ENCODE assay signal across 8 mouse cellular contexts in the genomic region with DNA sequence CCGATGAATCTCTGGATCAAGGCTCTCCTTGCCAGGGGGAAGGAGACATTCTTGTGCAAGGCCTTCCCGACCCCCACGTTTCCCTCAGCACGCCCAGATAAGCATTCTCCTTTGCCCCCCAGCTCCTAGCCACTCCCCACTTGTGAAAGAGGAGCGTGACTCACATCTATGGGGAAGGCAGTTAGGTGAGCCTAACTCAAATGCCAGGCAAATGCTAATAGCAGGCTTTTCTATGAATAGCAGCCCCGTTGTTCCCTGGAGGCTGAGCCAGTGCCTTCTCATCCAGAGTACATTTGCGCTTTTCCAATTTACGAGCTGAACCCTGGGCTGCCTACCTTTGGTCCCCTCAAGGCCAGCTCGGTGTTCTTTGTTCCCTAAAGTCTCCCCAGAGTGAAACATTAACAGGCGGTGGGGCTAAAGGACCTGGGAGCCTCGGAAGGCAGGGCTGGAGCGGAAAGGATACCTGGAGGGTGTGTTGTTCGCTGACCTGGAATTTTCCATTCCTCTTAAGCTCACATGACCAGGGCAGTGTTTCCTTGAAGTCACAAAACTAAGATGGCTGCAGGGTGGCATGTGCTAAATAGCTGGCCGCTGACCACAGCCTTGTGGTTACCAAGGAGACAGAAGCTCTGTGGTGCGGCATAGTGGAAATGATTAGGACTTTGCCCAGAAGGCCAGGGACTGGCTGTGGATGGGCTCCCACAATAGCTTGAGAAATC.
DNase-seq lines count a peak whose midpoint lies in the region; ATAC-seq and TF ChIP-seq lines count a peak whose summit lies in the region.

No protein-coding gene starts in this region.

- DNase-seq in 3134 (ENCODE audit: extremely low read depth, insufficient read length, low spot score), result peak; percentile 57
- DNase-seq in MN1 (ENCODE audit: low spot score), result peak; percentile 38
- DNase-seq in intestine, embryonic 14.5 days (ENCODE audit: low spot score), result peak; percentile 73
- DNase-seq in liver, embryonic 11.5 days (ENCODE audit: low spot score), result no peak
- no peak for DNase-seq in gastrocnemius, postnatal 36 days
- no peak for DNase-seq in gastrocnemius, adult 18-20 months (ENCODE audit: low spot score)

- peak overlapping the region; percentile 80 for H3K27ac ChIP-seq in intestine, embryonic 14.5 days (ENCODE audit: low read depth)
- H3K27ac ChIP-seq in liver, embryonic 11.5 days (ENCODE audit: low read depth, low read length), result peak overlapping the region; percentile 60
- peak overlapping the region; percentile 100 for H3K27ac ChIP-seq in small intestine, adult 2 months (ENCODE audit: insufficient read depth, low read depth, low read length)

- H3K4me1 ChIP-seq in intestine, embryonic 14.5 days (replicated peaks; ENCODE audit: control insufficient read depth, insufficient read depth, low read length), result peaks cover 33% of the 10 kb centered on the region
- H3K4me1 ChIP-seq in liver, embryonic 11.5 days (replicated peaks; ENCODE audit: control insufficient read depth, insufficient read depth, low read length), result peaks cover 5% of the 10 kb centered on the region; the same call in 1 of the 2 replicates
- H3K4me1 ChIP-seq in small intestine, adult 2 months (ENCODE audit: control insufficient read depth, insufficient read depth, insufficient read length, low read length), result peaks cover 68% of the 10 kb centered on the region; the same call in 1 of the 2 replicates

- 58% methylated on average over 15 of the region's 15 CpGs for WGBS in intestine, embryonic 14.5 days
- WGBS in liver, embryonic 11.5 days, result 58% methylated on average over 15 of the region's 15 CpGs
- WGBS in small intestine, adult 2 months, result 26% methylated on average over 15 of the region's 15 CpGs

- H3K9me3 ChIP-seq in intestine, embryonic 14.5 days (ENCODE audit: control insufficient read depth, low read length), result 0 out of 2 replicates have a peak, but pooled peaks cover 2% of the 10 kb centered on the region
- H3K9me3 ChIP-seq in liver, embryonic 11.5 days (ENCODE audit: control insufficient read depth, low read length), result no peaks in the 10 kb centered on the region

- no peaks in the 10 kb centered on the region for H3K27me3 ChIP-seq in intestine, embryonic 14.5 days (replicated peaks; ENCODE audit: control insufficient read depth, insufficient read depth, low read length)
- no peaks in the 10 kb centered on the region for H3K27me3 ChIP-seq in liver, embryonic 11.5 days (replicated peaks; ENCODE audit: control insufficient read depth, insufficient read depth, low read length)
- no peaks in the 10 kb centered on the region for H3K27me3 ChIP-seq in small intestine, adult 2 months (ENCODE audit: control insufficient read depth, insufficient read depth, low read length)

- intact Hi-C loops in gastrocnemius, postnatal 36 days (cut with DNase I), result no loop called here

- H3K9ac ChIP-seq in intestine, embryonic 14.5 days (ENCODE audit: low read length), result no peak overlapping the region
- no peak overlapping the region for H3K9ac ChIP-seq in liver, embryonic 11.5 days (ENCODE audit: low read depth, low read length)

- no peak for TF ChIP-seq POLR2A in small intestine, adult 2 months (IDR thresholded peaks at IDR 0.05; ENCODE audit: low read depth, low read length)

- no peaks in the 10 kb centered on the region for H3K36me3 ChIP-seq in intestine, embryonic 14.5 days (ENCODE audit: control insufficient read depth, insufficient read depth, low read length)
- H3K36me3 ChIP-seq in liver, embryonic 11.5 days (ENCODE audit: control insufficient read depth, insufficient read depth, low read length), result no peaks in the 10 kb centered on the region
- H3K36me3 ChIP-seq in small intestine, adult 2 months (ENCODE audit: control insufficient read depth, insufficient read depth, low read length), result no peaks in the 10 kb centered on the region

- no peak for TF ChIP-seq CTCF in small intestine, adult 2 months (IDR thresholded peaks at IDR 0.05; ENCODE audit: extremely low read depth, insufficient read length, insufficient replicate concordance, low read depth, low read length)

- ATAC-seq in intestine, embryonic 14.5 days (replicated peaks; ENCODE audit: low FRiP score, low TSS enrichment, low read depth), result peak; percentile 73
- ATAC-seq in liver, embryonic 11.5 days (replicated peaks; ENCODE audit: low FRiP score), result peak; percentile 28; the same call in 1 of the 2 replicates
- no peak for ATAC-seq in frontal cortex, adult (ENCODE audit: low TSS enrichment)

- H3K4me2 ChIP-seq in intestine, embryonic 14.5 days (ENCODE audit: low read length), result 0 out of 2 replicates have a peak overlapping the region, but pooled peaks have one; percentile 22
- H3K4me2 ChIP-seq in liver, embryonic 11.5 days, result 0 out of 2 replicates have a peak overlapping the region, but pooled peaks have one; percentile 11

- H3K4me3 ChIP-seq in intestine, embryonic 14.5 days (ENCODE audit: low read depth, low read length), result no peak overlapping the region
- no peak overlapping the region for H3K4me3 ChIP-seq in liver, embryonic 11.5 days (ENCODE audit: low read depth, low read length)
- peak overlapping the region; percentile 8 for H3K4me3 ChIP-seq in small intestine, adult 2 months (ENCODE audit: low read depth, low read length)

Comparison
In these comparisons a context has a peak if more than half of its experiments do, and no peak if none do; other contexts are left out.
1. DNase-seq: peak in 3134 (single experiment), MN1 (single experiment) and intestine, embryonic 14.5 days (single experiment); none in liver, embryonic 11.5 days (single experiment), gastrocnemius, postnatal 36 days (0 of 2) and gastrocnemius, adult 18-20 months (single experiment).
2. Peak in every context shown above with its lines, with median percentiles within 50 percentile points of each other: H3K27ac ChIP-seq.